ENCODE assay signal across 8 mouse cellular contexts in genomic region chr10:117417772-117418667, GRCm38 (mm10). TPM values are rescaled to one million over a fixed set of nuclear protein-coding genes. Genes with fewer than 3 reads are reported as not detected.
DNase-seq lines count a peak whose midpoint lies in the region; ATAC-seq and TF ChIP-seq lines count a peak whose summit lies in the region.

No protein-coding gene starts in this region.

- H3K27me3 ChIP-seq in erythroblast, embryonic 14.5 days (ENCODE audit: control insufficient read depth): no peaks in the 10 kb centered on the region
- no peaks in the 10 kb centered on the region for H3K27me3 ChIP-seq in intestine, postnatal 0 days (replicated peaks; ENCODE audit: control insufficient read depth, insufficient read depth, low read length)
- H3K27me3 ChIP-seq in liver, embryonic 15.5 days: no peaks in the 10 kb centered on the region

- H3K4me1 ChIP-seq in erythroblast, embryonic 14.5 days (ENCODE audit: control insufficient read depth): peaks cover 22% of the 10 kb centered on the region
- H3K4me1 ChIP-seq in intestine, postnatal 0 days (replicated peaks; ENCODE audit: control insufficient read depth, insufficient read depth, low read length): no peaks in the 10 kb centered on the region
- peaks cover 22% of the 10 kb centered on the region for H3K4me1 ChIP-seq in liver, embryonic 15.5 days (replicated peaks)

- ATAC-seq in intestine, postnatal 0 days: peak; percentile 67
- peak; percentile 65 for ATAC-seq in liver, embryonic 15.5 days (ENCODE audit: insufficient read depth)

- no peak for TF ChIP-seq CTCF in intestine, postnatal 0 days (IDR thresholded peaks at IDR 0.05; ENCODE audit: low read depth)

- peak; percentile 29 to 31 for DNase-seq in heart, adult 18-20 months
- no peak for DNase-seq in heart, adult 8-10 months (ENCODE audit: low spot score)
- peak; percentile 90 for DNase-seq in MN1 (ENCODE audit: low spot score)
- peak; percentile 38 to 70 for DNase-seq in right cerebral cortex, postnatal 10 days (ENCODE audit: low spot score in 2 of 2)
- no peak for DNase-seq in T-cell, adult 2 months (ENCODE audit: low spot score)

- H3K4me2 ChIP-seq in intestine, postnatal 0 days (replicated peaks; ENCODE audit: low read depth): peak overlapping the region; percentile 68
- H3K4me2 ChIP-seq in liver, embryonic 15.5 days: peak overlapping the region; percentile 71

- peak overlapping the region; percentile 46; the same call in 1 of the 2 replicates for H3K27ac ChIP-seq in intestine, postnatal 0 days (ENCODE audit: low read depth, low read length)
- 0 out of 2 replicates have a peak overlapping the region, but pooled peaks have one; percentile 2 for H3K27ac ChIP-seq in liver, embryonic 15.5 days (replicated peaks)

- H3K9ac ChIP-seq in intestine, postnatal 0 days (ENCODE audit: low read depth, low read length): peak overlapping the region; percentile 37; the same call in 1 of the 2 replicates
- H3K9ac ChIP-seq in liver, embryonic 15.5 days: peak overlapping the region; percentile 12; the same call in 1 of the 2 replicates

- 19% methylated on average over 18 of the region's 18 CpGs for WGBS in intestine, postnatal 0 days
- 8% methylated on average over 18 of the region's 18 CpGs for whole genome bisulfite sequencing in liver, embryonic 15.5 days (ENCODE audit: insufficient replicate concordance)

- no peaks in the 10 kb centered on the region for H3K36me3 ChIP-seq in erythroblast, embryonic 14.5 days (ENCODE audit: control insufficient read depth)
- H3K36me3 ChIP-seq in intestine, postnatal 0 days (ENCODE audit: control insufficient read depth, insufficient read depth): no peaks in the 10 kb centered on the region
- H3K36me3 ChIP-seq in liver, embryonic 15.5 days (replicated peaks): no peaks in the 10 kb centered on the region

- H3K4me3 ChIP-seq in erythroblast, embryonic 14.5 days (replicated peaks): peak overlapping the region; percentile 58
- peak overlapping the region; percentile 29 for H3K4me3 ChIP-seq in intestine, postnatal 0 days (ENCODE audit: low read depth, low read length)
- H3K4me3 ChIP-seq in liver, embryonic 15.5 days (replicated peaks): peak overlapping the region; percentile 47

- no peaks in the 10 kb centered on the region for H3K9me3 ChIP-seq in erythroblast, embryonic 14.5 days (ENCODE audit: control insufficient read depth, low read length)
- no peaks in the 10 kb centered on the region for H3K9me3 ChIP-seq in intestine, postnatal 0 days (ENCODE audit: control insufficient read depth)
- H3K9me3 ChIP-seq in liver, embryonic 15.5 days (replicated peaks): no peaks in the 10 kb centered on the region

RNA-seq across cellular contexts. Expression of gene Cpsf6, which starts 38.2 kb away (rescaled TPM):
- total RNA-seq in heart, adult 18-20 months (2021): 10 to 100 TPM; 31.3 to 34.7 TPM
- total RNA-seq in heart, adult 8-10 months (2022): 10 to 100 TPM; 27.3 to 31.2 (median 30.1) TPM
- polyA plus RNA-seq in erythroblast, embryonic 14.5 days (2012): 14.4 and 14.8 TPM in 2 replicates
- 41.2 and 45.4 TPM in 2 replicates for polyA plus RNA-seq in intestine, postnatal 0 days (2015; fragmentation: Nextera tagmentation; extraction: Ambion mirVana)
- polyA plus RNA-seq in liver, embryonic 15.5 days (2015; fragmentation: Nextera tagmentation; extraction: Ambion mirVana): 50.2 and 51.3 TPM in 2 replicates

Comparison
In these comparisons a context has a peak if more than half of its experiments do, and no peak if none do; other contexts are left out.
1. DNase-seq: peak in heart, adult 18-20 months (2 of 2), MN1 (single experiment) and right cerebral cortex, postnatal 10 days (2 of 2); none in heart, adult 8-10 months (single experiment) and T-cell, adult 2 months (single experiment).
2. Peak in every context shown above with its lines, with median percentiles within 50 percentile points of each other: H3K4me3 ChIP-seq.